Mouse (Mus musculus): ENCODE results near the gene Olfr764-ps1. TPM values are rescaled to one million over a fixed set of nuclear protein-coding genes. Genes with fewer than 3 reads are reported as not detected.

Gene Olfr764-ps1
- polyA plus RNA-seq (2014; fragmentation: Illumina TruSeq; extraction: RNeasy Lipid Tissue Mini Kit (QIAGEN cat#74804); ENCODE audit: low read depth, low replicate concordance), result not detected

DNA sequence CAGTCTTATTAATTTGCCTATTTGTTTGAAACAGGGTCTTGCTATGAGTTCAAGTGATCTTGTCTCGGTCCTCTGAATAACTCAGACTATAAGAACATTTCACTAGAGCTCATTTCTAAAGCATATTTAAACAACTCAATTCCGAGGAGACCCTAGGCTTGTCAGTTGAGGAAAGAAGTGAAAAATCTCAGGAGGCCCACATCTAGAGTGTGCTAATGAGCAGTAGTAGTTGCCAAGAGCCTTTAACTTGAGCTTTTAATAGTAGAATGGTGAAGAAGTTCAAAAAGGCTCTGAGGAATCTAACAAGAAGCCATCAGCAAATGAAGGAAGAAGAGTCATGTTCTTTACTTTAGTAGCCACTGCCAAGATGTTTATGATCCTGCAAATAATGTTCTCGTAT is at the start of gene Olfr764-ps1:
TSS of gene Olfr764-ps1 (minus strand) at position 101 of the 400 bp plus-strand sequence.

DNA sequence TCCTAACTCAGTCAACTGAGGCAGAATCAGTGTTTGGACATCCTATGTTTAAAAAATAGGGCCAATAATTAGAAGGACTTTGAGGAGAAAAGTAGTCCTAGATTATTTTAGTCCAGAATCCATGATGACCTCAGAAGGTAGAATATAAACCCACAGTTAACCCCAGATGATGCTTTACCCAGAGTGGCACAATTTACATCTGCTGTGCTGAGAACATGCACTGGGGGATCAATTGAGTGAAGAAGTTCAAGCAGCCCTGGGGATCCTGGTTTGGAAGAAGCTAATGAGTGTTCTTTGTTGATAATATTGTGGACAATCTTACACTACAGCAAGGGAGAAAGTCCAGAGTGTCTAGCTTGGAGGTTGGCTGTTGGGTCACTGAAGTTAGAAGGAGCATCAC is 43.1 kb upstream of the Olfr764-ps1 start, which contains the start of gene Olfr767:
TSS of gene Olfr767 (minus strand) at position 101 of the 400 bp plus-strand sequence.

GRCm38 (mm10) chr10:129068877-129069276 is 29.2 kb upstream of the Olfr764-ps1 start, which contains the start of gene Olfr766-ps1:
Gene Olfr766-ps1, minus strand, starts transcription at chr10:129068977.

DNA sequence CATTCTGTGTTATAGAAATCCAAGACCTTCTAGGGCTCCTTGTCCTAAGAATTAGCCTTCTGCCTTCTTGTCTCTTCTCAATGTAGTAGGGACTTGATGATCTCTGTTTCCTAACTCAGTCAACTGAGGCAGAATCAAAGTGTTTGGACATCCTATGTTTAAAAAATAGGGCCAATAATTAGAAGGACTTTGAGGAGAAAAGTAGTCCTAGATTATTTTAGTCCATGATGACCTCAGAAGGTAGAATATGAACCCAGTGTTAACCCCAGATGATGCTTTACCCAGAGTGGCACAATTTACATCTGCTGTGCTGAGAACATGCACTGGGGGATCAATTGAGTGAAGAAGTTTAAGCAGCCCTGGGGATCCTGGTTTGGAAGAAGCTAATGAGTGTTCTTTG is 10.2 kb upstream of the Olfr764-ps1 start, which contains the start of gene Olfr765:
TSS of gene Olfr765 (minus strand) at position 101 of the 400 bp plus-strand sequence.

DNA sequence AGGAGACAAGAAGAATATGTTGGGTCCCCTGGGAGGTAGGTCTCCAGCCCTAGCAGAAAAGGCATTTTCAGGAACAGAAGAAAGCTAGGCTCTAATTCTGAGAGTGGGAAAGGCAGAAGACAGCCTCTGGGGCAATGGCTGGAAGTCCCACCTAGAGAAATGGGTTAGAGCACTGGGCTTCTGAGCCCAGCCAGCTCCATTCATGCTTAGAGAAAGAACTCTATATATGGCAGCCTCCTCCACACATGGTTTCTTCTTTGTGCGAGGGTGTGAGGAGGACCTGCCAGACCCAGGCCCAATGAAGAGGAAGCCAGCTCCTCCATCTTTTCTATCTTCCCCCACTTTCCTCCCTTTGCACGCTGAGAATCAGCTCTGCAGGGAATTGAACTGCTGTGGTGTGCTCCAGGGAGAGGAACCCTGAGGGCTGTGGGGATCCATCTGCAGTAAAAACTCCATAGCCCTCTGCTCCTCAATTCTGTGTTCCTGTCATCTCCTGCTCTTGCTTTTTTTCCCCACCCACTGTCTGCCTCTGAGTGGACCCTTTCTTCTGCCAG is 29.3 kb downstream of the Olfr764-ps1 start, which contains the start of gene Olfr763:
TSS of gene Olfr763 (plus strand) at position 504 of the 554 bp plus-strand sequence.

DNA sequence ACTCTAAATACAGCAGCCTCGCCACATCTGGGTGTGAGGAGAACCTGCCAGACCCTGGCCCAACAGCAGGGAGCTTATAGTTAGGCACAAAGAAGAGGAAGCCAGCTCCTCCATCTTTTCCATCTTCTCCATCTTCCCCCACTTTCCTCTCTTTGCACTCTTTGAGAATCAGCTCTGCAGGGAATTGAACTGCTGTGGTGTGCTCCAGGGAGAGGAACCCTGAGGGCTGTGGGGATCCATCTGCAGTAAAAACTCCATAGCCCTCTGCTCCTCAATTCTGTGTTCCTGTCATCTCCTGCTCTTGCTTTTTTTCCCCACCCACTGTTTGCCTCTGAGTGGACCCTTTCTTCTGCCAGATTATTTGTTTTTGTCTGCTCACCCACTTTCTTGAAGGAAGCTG is 50.6 kb downstream of the Olfr764-ps1 start, which contains the start of gene Olfr9:
TSS of gene Olfr9 (plus strand) at position 301 of the 400 bp plus-strand sequence.

Other genes starting within 250 kb of the Olfr764-ps1 start
- 1.7 TPM for gene Mmp19, start 249.0 kb downstream of the Olfr764-ps1 start, polyA plus RNA-seq (2014; fragmentation: Illumina TruSeq; extraction: RNeasy Lipid Tissue Mini Kit (QIAGEN cat#74804); ENCODE audit: low read depth, low replicate concordance)
- gene Dnajc14, start 235.8 kb downstream of the Olfr764-ps1 start, polyA plus RNA-seq (2014; fragmentation: Illumina TruSeq; extraction: RNeasy Lipid Tissue Mini Kit (QIAGEN cat#74804); ENCODE audit: low read depth, low replicate concordance), result 30.3 TPM
- gene Tmem198b, start 235.5 kb downstream of the Olfr764-ps1 start, polyA plus RNA-seq (2014; fragmentation: Illumina TruSeq; extraction: RNeasy Lipid Tissue Mini Kit (QIAGEN cat#74804); ENCODE audit: low read depth, low replicate concordance), result 9.2 TPM
- 89.3 TPM for gene Sarnp, start 222.6 kb downstream of the Olfr764-ps1 start, polyA plus RNA-seq (2014; fragmentation: Illumina TruSeq; extraction: RNeasy Lipid Tissue Mini Kit (QIAGEN cat#74804); ENCODE audit: low read depth, low replicate concordance)
- 14.6 TPM for gene Ormdl2, start 218.3 kb downstream of the Olfr764-ps1 start, polyA plus RNA-seq (2014; fragmentation: Illumina TruSeq; extraction: RNeasy Lipid Tissue Mini Kit (QIAGEN cat#74804); ENCODE audit: low read depth, low replicate concordance)
- gene Gdf11, start 148.2 kb downstream of the Olfr764-ps1 start, polyA plus RNA-seq (2014; fragmentation: Illumina TruSeq; extraction: RNeasy Lipid Tissue Mini Kit (QIAGEN cat#74804); ENCODE audit: low read depth, low replicate concordance), result 0.97 TPM
- 176 TPM for gene Cd63, start 138.9 kb downstream of the Olfr764-ps1 start, polyA plus RNA-seq (2014; fragmentation: Illumina TruSeq; extraction: RNeasy Lipid Tissue Mini Kit (QIAGEN cat#74804); ENCODE audit: low read depth, low replicate concordance)
- gene Rdh5, start 117.0 kb downstream of the Olfr764-ps1 start, polyA plus RNA-seq (2014; fragmentation: Illumina TruSeq; extraction: RNeasy Lipid Tissue Mini Kit (QIAGEN cat#74804); ENCODE audit: low read depth, low replicate concordance), result 13.4 TPM
- gene Bloc1s1, start 115.9 kb downstream of the Olfr764-ps1 start, polyA plus RNA-seq (2014; fragmentation: Illumina TruSeq; extraction: RNeasy Lipid Tissue Mini Kit (QIAGEN cat#74804); ENCODE audit: low read depth, low replicate concordance), result 352 TPM
- gene Itga7, start 106.1 kb downstream of the Olfr764-ps1 start, polyA plus RNA-seq (2014; fragmentation: Illumina TruSeq; extraction: RNeasy Lipid Tissue Mini Kit (QIAGEN cat#74804); ENCODE audit: low read depth, low replicate concordance), result 122 TPM
- not detected for gene Mettl7b, start 78.9 kb downstream of the Olfr764-ps1 start, polyA plus RNA-seq (2014; fragmentation: Illumina TruSeq; extraction: RNeasy Lipid Tissue Mini Kit (QIAGEN cat#74804); ENCODE audit: low read depth, low replicate concordance)
- gene Olfr9, start 50.5 kb downstream of the Olfr764-ps1 start, polyA plus RNA-seq (2014; fragmentation: Illumina TruSeq; extraction: RNeasy Lipid Tissue Mini Kit (QIAGEN cat#74804); ENCODE audit: low read depth, low replicate concordance), result not detected
- gene Olfr763, start 29.1 kb downstream of the Olfr764-ps1 start, polyA plus RNA-seq (2014; fragmentation: Illumina TruSeq; extraction: RNeasy Lipid Tissue Mini Kit (QIAGEN cat#74804); ENCODE audit: low read depth, low replicate concordance), result not detected
- gene Olfr765, start 10.1 kb upstream of the Olfr764-ps1 start, polyA plus RNA-seq (2014; fragmentation: Illumina TruSeq; extraction: RNeasy Lipid Tissue Mini Kit (QIAGEN cat#74804); ENCODE audit: low read depth, low replicate concordance), result not detected
- gene Olfr766-ps1, start 29.1 kb upstream of the Olfr764-ps1 start, polyA plus RNA-seq (2014; fragmentation: Illumina TruSeq; extraction: RNeasy Lipid Tissue Mini Kit (QIAGEN cat#74804); ENCODE audit: low read depth, low replicate concordance), result not detected
- gene Olfr767, start 43.0 kb upstream of the Olfr764-ps1 start, polyA plus RNA-seq (2014; fragmentation: Illumina TruSeq; extraction: RNeasy Lipid Tissue Mini Kit (QIAGEN cat#74804); ENCODE audit: low read depth, low replicate concordance), result not detected
- gene Olfr768, start 59.5 kb upstream of the Olfr764-ps1 start, polyA plus RNA-seq (2014; fragmentation: Illumina TruSeq; extraction: RNeasy Lipid Tissue Mini Kit (QIAGEN cat#74804); ENCODE audit: low read depth, low replicate concordance), result not detected
- gene Olfr769, start 78.0 kb upstream of the Olfr764-ps1 start, polyA plus RNA-seq (2014; fragmentation: Illumina TruSeq; extraction: RNeasy Lipid Tissue Mini Kit (QIAGEN cat#74804); ENCODE audit: low read depth, low replicate concordance), result not detected
- gene Olfr770, start 99.1 kb upstream of the Olfr764-ps1 start, polyA plus RNA-seq (2014; fragmentation: Illumina TruSeq; extraction: RNeasy Lipid Tissue Mini Kit (QIAGEN cat#74804); ENCODE audit: low read depth, low replicate concordance), result not detected
- not detected for gene Olfr771, start 124.9 kb upstream of the Olfr764-ps1 start, polyA plus RNA-seq (2014; fragmentation: Illumina TruSeq; extraction: RNeasy Lipid Tissue Mini Kit (QIAGEN cat#74804); ENCODE audit: low read depth, low replicate concordance)
- not detected for gene Olfr772, start 138.0 kb upstream of the Olfr764-ps1 start, polyA plus RNA-seq (2014; fragmentation: Illumina TruSeq; extraction: RNeasy Lipid Tissue Mini Kit (QIAGEN cat#74804); ENCODE audit: low read depth, low replicate concordance)
- gene Olfr773, start 147.5 kb upstream of the Olfr764-ps1 start, polyA plus RNA-seq (2014; fragmentation: Illumina TruSeq; extraction: RNeasy Lipid Tissue Mini Kit (QIAGEN cat#74804); ENCODE audit: low read depth, low replicate concordance), result not detected
- not detected for gene Olfr774, start 196.3 kb upstream of the Olfr764-ps1 start, polyA plus RNA-seq (2014; fragmentation: Illumina TruSeq; extraction: RNeasy Lipid Tissue Mini Kit (QIAGEN cat#74804); ENCODE audit: low read depth, low replicate concordance)
- not detected for gene Olfr775, start 208.5 kb upstream of the Olfr764-ps1 start, polyA plus RNA-seq (2014; fragmentation: Illumina TruSeq; extraction: RNeasy Lipid Tissue Mini Kit (QIAGEN cat#74804); ENCODE audit: low read depth, low replicate concordance)
- gene Olfr776, start 219.2 kb upstream of the Olfr764-ps1 start, polyA plus RNA-seq (2014; fragmentation: Illumina TruSeq; extraction: RNeasy Lipid Tissue Mini Kit (QIAGEN cat#74804); ENCODE audit: low read depth, low replicate concordance), result not detected
- gene Olfr777, start 231.6 kb upstream of the Olfr764-ps1 start, polyA plus RNA-seq (2014; fragmentation: Illumina TruSeq; extraction: RNeasy Lipid Tissue Mini Kit (QIAGEN cat#74804); ENCODE audit: low read depth, low replicate concordance), result not detected

All from heart, adult 10 weeks (tissue).